Mouse (Mus musculus) kidney, adult 8-10 months (tissue): Measurements from ENCODE around the gene Gabrq.

Experiments used
- DNase-seq, 2 experiments: peaks; one replicate each; pipeline ENCODE4 v3.0.0; 2022

The Gabrq gene

GRCm38 (mm10) chrX:72824776-72825588, at the start of gene Gabrq:
Gabrq (plus strand) TSS chrX:72825178.
- peak; percentile 7 to 9 for DNase-seq

GRCm38 (mm10) chrX:72788773-72789557, 36.0 kb upstream of the Gabrq start:
- no peak for DNase-seq

GRCm38 (mm10) chrX:72789558-72789871, 35.5 kb upstream of the Gabrq start:
- DNase-seq: no peak

- peak; percentile 24 to 63 for DNase-seq
Observed at GRCm38 (mm10) chrX:72819594-72819993, 5.4 kb upstream of the Gabrq start.

GRCm38 (mm10) chrX:72823310-72823709, 1.7 kb upstream of the Gabrq start:
- DNase-seq: no peak

GRCm38 (mm10) chrX:72825589-72825905, 569 bp downstream of the Gabrq start:
- DNase-seq: no peak
